Mouse (Mus musculus) CH12.LX (cell line): Measurements from ENCODE around the gene Cd7. TPM values are rescaled to one million over a fixed set of nuclear protein-coding genes. Genes with fewer than 3 reads are reported as not detected.

Experiments used
- DNase-seq: peaks from one replicate; pipeline ENCODE4 v3.0.0-alpha.2; 2013; ENCODE audit errors: extremely low read depth
- H3K27ac ChIP-seq: 2 replicates; pipeline ENCODE4 v1.5.1; 2012; ENCODE audit warnings: low read depth, mild to moderate bottlenecking, control low read depth, moderate library complexity; ENCODE audit not compliant: insufficient read depth
- H3K27me3 ChIP-seq: replicated peaks from 2 replicates; pipeline ENCODE3; 2012; ENCODE audit warnings: inconsistent platforms
- H3K36me3 ChIP-seq, 2 experiments: replicated peaks in 1 of 2; 2 replicates each; pipeline versions ENCODE3 to v1.6.1; 2012; ENCODE audit warnings: inconsistent platforms in 1 of 2, low read length in 1 of 2, mild to moderate bottlenecking in 1 of 2, mixed read lengths in 1 of 2, moderate library complexity in 1 of 2; ENCODE audit not compliant: control insufficient read depth in 1 of 2, insufficient read depth in 1 of 2
- H3K4me1 ChIP-seq, 2 experiments: 2 replicates each; pipeline ENCODE4 v1.6.1; 2012; ENCODE audit warnings: inconsistent platforms in 1 of 2, moderate library complexity in 1 of 2; ENCODE audit not compliant: insufficient read depth in 2 of 2, control insufficient read depth in 1 of 2
- H3K4me2 ChIP-seq: 2 replicates; pipeline ENCODE4 v1.6.1; 2012; ENCODE audit warnings: low read depth, mild to moderate bottlenecking, control low read depth; ENCODE audit not compliant: poor library complexity, insufficient read depth, severe bottlenecking
- H3K4me3 ChIP-seq, 3 experiments: fragments of 150-350 bp in 1 of 3; sonication (generic) in 1 of 3; replicated peaks in 1 of 3; 2 replicates each; pipeline versions ENCODE3 to v1.5.1; 2011 to 2012; ENCODE audit warnings: low read depth in 2 of 3, low read length in 2 of 3, mild to moderate bottlenecking in 2 of 3, moderate library complexity in 2 of 3, control low read depth in 1 of 3, improper control_type of control experiment in 1 of 3, inconsistent platforms in 1 of 3, mixed read lengths in 1 of 3; ENCODE audit not compliant: poor library complexity in 1 of 3
- H3K79me2 ChIP-seq: replicated peaks from 2 replicates; pipeline ENCODE4 v1.6.1; 2012; ENCODE audit warnings: mild to moderate bottlenecking, moderate library complexity; ENCODE audit not compliant: control insufficient read depth, poor library complexity, insufficient read depth, severe bottlenecking; ENCODE audit errors: extremely low read depth
- H3K9ac ChIP-seq: 2 replicates; pipeline ENCODE4 v1.6.1; 2012; ENCODE audit warnings: low read depth, mild to moderate bottlenecking, control low read depth, moderate library complexity; ENCODE audit not compliant: insufficient read depth
- H3K9me3 ChIP-seq: replicated peaks from 2 replicates; pipeline ENCODE3; 2012; ENCODE audit warnings: low read length, inconsistent platforms, mixed read lengths
- BHLHE40 ChIP-seq: IDR thresholded peaks from 2 replicates; pipeline ENCODE4 v1.6.1; 2011; ENCODE audit warnings: mild to moderate bottlenecking, low read depth, low read length, improper control_type of control experiment
- CHD1 ChIP-seq: IDR thresholded peaks from 2 replicates; pipeline ENCODE4 v1.6.1; 2012; ENCODE audit warnings: low read depth, low read length, improper control_type of control experiment, inconsistent platforms
- CHD2 ChIP-seq: IDR thresholded peaks from 2 replicates; pipeline ENCODE4 v1.6.1; 2011; ENCODE audit warnings: low read length, improper control_type of control experiment
- CTCF ChIP-seq, 2 experiments: IDR thresholded peaks in 1 of 2; conservative IDR thresholded peaks in 1 of 2; 2 replicates each; pipeline ENCODE4 v1.5.1; 2011 to 2012; ENCODE audit warnings: low read depth in 2 of 2, low read length in 2 of 2, improper control_type of control experiment in 1 of 2, inconsistent platforms in 1 of 2, mild to moderate bottlenecking in 1 of 2, moderate library complexity in 1 of 2
- E2F4 ChIP-seq: IDR thresholded peaks from 2 replicates; pipeline ENCODE4 v1.6.1; 2011; ENCODE audit warnings: low read depth, low read length, improper control_type of control experiment; ENCODE audit not compliant: insufficient replicate concordance
- ELF1 ChIP-seq: IDR thresholded peaks from 2 replicates; pipeline ENCODE4 v1.6.1; 2014; ENCODE audit warnings: low read depth, mild to moderate bottlenecking, inconsistent platforms, low read length, improper control_type of control experiment
- EP300 ChIP-seq: IDR thresholded peaks from 2 replicates; pipeline ENCODE4 v1.6.1; 2011; ENCODE audit warnings: low read length, improper control_type of control experiment
- ETS1 ChIP-seq: conservative IDR thresholded peaks from 2 replicates; pipeline ENCODE4 v1.6.1; 2012; ENCODE audit warnings: low read depth, mild to moderate bottlenecking, inconsistent platforms, low read length, improper control_type of control experiment, moderate library complexity
- GABPA ChIP-seq: IDR thresholded peaks from 2 replicates; pipeline ENCODE4 v1.6.1; 2012; ENCODE audit warnings: low read depth, low read length, improper control_type of control experiment, inconsistent platforms; ENCODE audit not compliant: insufficient replicate concordance
- HCFC1 ChIP-seq: IDR thresholded peaks from 2 replicates; pipeline ENCODE4 v1.6.1; 2012; ENCODE audit warnings: low read depth, mild to moderate bottlenecking, inconsistent platforms, low read length, improper control_type of control experiment
- IRF4 ChIP-seq: IDR thresholded peaks from 2 replicates; pipeline ENCODE4 v1.6.1; 2014; ENCODE audit warnings: low read depth, mild to moderate bottlenecking, inconsistent platforms, low read length, improper control_type of control experiment
- JUN ChIP-seq: IDR thresholded peaks from 2 replicates; pipeline ENCODE4 v1.6.1; 2011; ENCODE audit warnings: low read depth, mild to moderate bottlenecking, low read length, improper control_type of control experiment, moderate library complexity; ENCODE audit not compliant: insufficient read depth
- JUND ChIP-seq: conservative IDR thresholded peaks from 2 replicates; pipeline ENCODE4 v1.6.1; 2011; ENCODE audit warnings: low read depth, low read length, improper control_type of control experiment
- KAT2A ChIP-seq: IDR thresholded peaks from 2 replicates; pipeline ENCODE4 v1.6.1; 2012; ENCODE audit warnings: low read length, improper control_type of control experiment, inconsistent platforms; ENCODE audit not compliant: insufficient replicate concordance
- MAFK ChIP-seq: IDR thresholded peaks from 2 replicates; pipeline ENCODE4 v1.6.1; 2011; ENCODE audit warnings: low read length, improper control_type of control experiment; ENCODE audit not compliant: insufficient replicate concordance
- MAX ChIP-seq: IDR thresholded peaks from 2 replicates; pipeline ENCODE4 v1.6.1; 2011; ENCODE audit warnings: low read length, improper control_type of control experiment
- MEF2A ChIP-seq: IDR thresholded peaks from 2 replicates; pipeline ENCODE4 v1.6.1; 2014; ENCODE audit warnings: low read depth, mild to moderate bottlenecking, inconsistent platforms, low read length, improper control_type of control experiment, borderline replicate concordance
- MYC ChIP-seq: IDR thresholded peaks from 2 replicates; pipeline ENCODE4 v1.6.1; 2011; ENCODE audit warnings: low read depth, mild to moderate bottlenecking, improper control_type of control experiment, low read length
- NELFE ChIP-seq: IDR thresholded peaks from 2 replicates; pipeline ENCODE4 v1.6.1; 2011; ENCODE audit warnings: low read depth, low read length, improper control_type of control experiment
- PAX5 ChIP-seq: IDR thresholded peaks from 2 replicates; pipeline ENCODE4 v1.6.1; 2012; ENCODE audit warnings: low read length, inconsistent platforms, mixed read lengths
- POLR2A ChIP-seq: IDR thresholded peaks from 2 replicates; pipeline ENCODE4 v1.6.1; 2011; ENCODE audit warnings: low read depth, mild to moderate bottlenecking, improper control_type of control experiment, low read length
- POLR2AphosphoS2 ChIP-seq: IDR thresholded peaks from 2 replicates; pipeline ENCODE4 v1.6.1; 2011; ENCODE audit warnings: low read depth, low read length, improper control_type of control experiment
- RAD21 ChIP-seq: IDR thresholded peaks from 2 replicates; pipeline ENCODE4 v1.6.1; 2011; ENCODE audit warnings: low read depth, mild to moderate bottlenecking, low read length, improper control_type of control experiment, moderate library complexity
- SIN3A ChIP-seq: IDR thresholded peaks from 2 replicates; pipeline ENCODE4 v1.6.1; 2012; ENCODE audit warnings: low read length, improper control_type of control experiment, inconsistent platforms
- SMC3 ChIP-seq: IDR thresholded peaks from 2 replicates; pipeline ENCODE4 v1.6.1; 2011; ENCODE audit warnings: low read depth, low read length, improper control_type of control experiment
- TBP ChIP-seq: conservative IDR thresholded peaks from 2 replicates; pipeline ENCODE4 v1.6.1; 2011; ENCODE audit warnings: low read depth, low read length, improper control_type of control experiment
- TCF12 ChIP-seq: IDR thresholded peaks from 2 replicates; pipeline ENCODE4 v1.6.1; 2014; ENCODE audit warnings: low read depth, mild to moderate bottlenecking, inconsistent platforms, low read length, improper control_type of control experiment
- UBTF ChIP-seq: IDR thresholded peaks from 2 replicates; pipeline ENCODE4 v1.6.1; 2012; ENCODE audit warnings: low read depth, mild to moderate bottlenecking, inconsistent platforms, low read length, improper control_type of control experiment, moderate library complexity
- USF1 ChIP-seq: IDR thresholded peaks from 2 replicates; pipeline ENCODE4 v1.6.1; 2014; ENCODE audit warnings: low read depth, mild to moderate bottlenecking, inconsistent platforms, low read length, improper control_type of control experiment
- USF2 ChIP-seq: conservative IDR thresholded peaks from 2 replicates; pipeline ENCODE4 v1.6.1; 2011; ENCODE audit warnings: low read depth, low read length, improper control_type of control experiment
- ZC3H11A ChIP-seq: IDR thresholded peaks from 2 replicates; pipeline ENCODE4 v1.6.1; 2012; ENCODE audit warnings: low read depth, mild to moderate bottlenecking, inconsistent platforms, low read length, improper control_type of control experiment
- ZKSCAN1 ChIP-seq: IDR thresholded peaks from 2 replicates; pipeline ENCODE4 v1.6.1; 2012; ENCODE audit warnings: low read depth, inconsistent platforms, low read length, improper control_type of control experiment, borderline replicate concordance
- ZMIZ1 ChIP-seq: IDR thresholded peaks from 2 replicates; pipeline ENCODE4 v1.6.1; 2012; ENCODE audit warnings: low read depth, mild to moderate bottlenecking, inconsistent platforms, low read length, improper control_type of control experiment
- ZNF384 ChIP-seq: IDR thresholded peaks from 2 replicates; pipeline ENCODE4 v1.6.1; 2012; ENCODE audit warnings: low read depth, low read length, improper control_type of control experiment, inconsistent platforms
- dilution Hi-C: fragments of 300-500 bp; cut with MboI; formaldehyde crosslinking; loops from 2 replicates; pipeline ENCODE4 v1.14.3; 2020; ENCODE audit warnings: low sequenced_read_pairs; ENCODE audit not compliant: extremely low pct_unique_long_range_greater_than_20kb, extremely low pct_ligation_motif_present
- in situ Hi-C: fragments of 300-500 bp; cut with MboI; formaldehyde crosslinking; loops from 3 replicates; pipeline ENCODE4 v1.14.3; 2019; ENCODE audit warnings: low sequenced_read_pairs, low pct_ligation_motif_present, low pct_unique_long_range_greater_than_20kb, mixed read lengths
- polyA plus RNA-seq: library from polyadenylated mRNA; unstranded; fragments of >175 nt; gene quantifications from 2 replicates; pipeline ENCODE4 v1.2.1, GENCODE M21; 2012; ENCODE audit warnings: low read depth; ENCODE audit not compliant: insufficient read length
- total RNA-seq, 2 experiments: library from RNA; depleted of rRNA; stranded (reverse); fragments of 300-350 nt in 1 of 2; fragments of >200 nt in 1 of 2; gene quantifications; 2 replicates each; pipeline ENCODE4 v1.2.3; 2012 to 2014

Cd7 gene
- total and polyA plus RNA-seq, 3 experiments, result 0.82 to 2.7 (median 1.0) TPM

GRCm38 (mm10) chr11:121041212-121041611 is 2.0 kb upstream of the Cd7 start:
- dilution Hi-C loops (no loop called here), in situ Hi-C loops (no loop called here)
- H3K9me3 ChIP-seq, result no peaks in the 10 kb centered on the region
- H3K4me2 ChIP-seq, result no peak overlapping the region
- no peak overlapping the region for H3K9ac ChIP-seq
- no peak overlapping the region for H3K27ac ChIP-seq
- TF ChIP-seq MAFK (0 out of 2 replicates have a peak, but pooled peaks have one; percentile 29), TCF12 (no peak), HCFC1 (no peak), RAD21 (no peak; the same call in none of the 2 replicates), MYC (0 out of 2 replicates have a peak, but pooled peaks have one; percentile 32), EP300 (no peak), ZKSCAN1 (no peak), USF1 (no peak), IRF4 (0 out of 2 replicates have a peak, but pooled peaks have one; percentile 33), UBTF (no peak), POLR2A (no peak), USF2 (no peak), ZNF384 (no peak), ZC3H11A (peak; percentile 60), PAX5 (no peak), MEF2A (peak; percentile 30), GABPA (no peak), ZMIZ1 (no peak), ETS1 (no peak), CTCF (conservative IDR thresholded peaks at IDR 0.05 in 1 of 2, IDR thresholded peaks at IDR 0.05 in 1 of 2; ENCODE audit: low read depth in 2 of 2, low read length in 2 of 2) (peak; percentile 84 to 99; a peak in 3 of 4 replicates), TBP (no peak), SIN3A (0 out of 2 replicates have a peak, but pooled peaks have one; percentile 64), CHD2 (no peak), SMC3 (peak; percentile 91), NELFE (peak; percentile 51; the same call in 1 of the 2 replicates), JUN (no peak), KAT2A (0 out of 2 replicates have a peak, but pooled peaks have one; percentile 32), E2F4 (no peak), BHLHE40 (no peak; the same call in 1 of the 2 replicates), CHD1 (no peak), POLR2AphosphoS2 (no peak), ELF1 (no peak), MAX (no peak), JUND (0 out of 2 replicates have a peak, but pooled peaks have one; percentile 52)
- H3K27me3 ChIP-seq, result peaks cover 8% of the 10 kb centered on the region
- H3K79me2 ChIP-seq, result no peaks in the 10 kb centered on the region
- H3K36me3 ChIP-seq, result no peaks in the 10 kb centered on the region
- DNase-seq, result peak; percentile 89
- no peak overlapping the region for H3K4me3 ChIP-seq
- H3K4me1 ChIP-seq, result peaks cover 0 to 42% of the 10 kb centered on the region in 2 experiments; a peak in 3 of 4 replicates
